Mouse (Mus musculus) bone marrow macrophage, adult 2 months (primary cell): ENCODE data around the gene Nr2f6.

Experiments
- CTCF ChIP-seq: IDR thresholded peaks from 2 replicates; pipeline ENCODE4 v1.5.1; 2012; ENCODE audit warnings: low read depth, mild to moderate bottlenecking, low read length, moderate library complexity
- POLR2A ChIP-seq: IDR thresholded peaks from 2 replicates; pipeline ENCODE4 v1.6.1; 2012; ENCODE audit warnings: mild to moderate bottlenecking, low read depth, low read length, borderline replicate concordance

GRCm38 (mm10) chr8:71358026-71358425 is 23.7 kb downstream of the Nr2f6 start:
- TF ChIP-seq CTCF (no peak), POLR2A (no peak)
